Mouse (Mus musculus) liver, embryonic 14.5 days (tissue): ENCODE measurements around the gene Mvb12a.

Experiments used
- CTCF ChIP-seq: IDR thresholded peaks from 2 replicates; pipeline ENCODE4 v1.5.1; 2016; ENCODE audit warnings: antibody characterized with exemption, low read depth, control low read depth
- EP300 ChIP-seq: IDR thresholded peaks from 2 replicates; pipeline ENCODE4 v1.6.1; 2016; ENCODE audit warnings: antibody characterized with exemption, low read depth

GRCm38 (mm10) chr8:71563992-71564391 lies 21.3 kb downstream of the Mvb12a start:
- TF ChIP-seq CTCF (peak; percentile 65), EP300 (no peak)
